ENCODE assay signal across 8 mouse cellular contexts in genomic region chr7:4509863-4510608, GRCm38 (mm10). TPM values are rescaled to one million over a fixed set of nuclear protein-coding genes. Genes with fewer than 3 reads are reported as not detected.
A peak's percentile ranks its signal among the peaks of the same experiment; 100 is the strongest.
DNase-seq lines count a peak whose midpoint lies in the region; ATAC-seq and TF ChIP-seq lines count a peak whose summit lies in the region.

No protein-coding gene starts in this region.

- H3K9ac ChIP-seq in forebrain, embryonic 15.5 days (replicated peaks): no peak overlapping the region
- no peak overlapping the region for H3K9ac ChIP-seq in hindbrain, embryonic 11.5 days (ENCODE audit: low read depth, low read length)

- no peak overlapping the region for H3K4me2 ChIP-seq in forebrain, embryonic 15.5 days (replicated peaks)
- no peak overlapping the region for H3K4me2 ChIP-seq in hindbrain, embryonic 11.5 days (replicated peaks; ENCODE audit: low read depth, low read length)

- H3K4me1 ChIP-seq in cerebellum, adult 2 months (ENCODE audit: control insufficient read depth, insufficient read depth, low read length): no peaks in the 10 kb centered on the region
- 0 out of 2 replicates have a peak, but pooled peaks cover 5% of the 10 kb centered on the region for H3K4me1 ChIP-seq in forebrain, embryonic 15.5 days
- H3K4me1 ChIP-seq in hindbrain, embryonic 11.5 days (replicated peaks; ENCODE audit: control insufficient read depth, insufficient read depth, low read length): no peaks in the 10 kb centered on the region

- intact Hi-C loops in left cerebral cortex, postnatal 4 days (cut with DNase I): no loop called here

- no peaks in the 10 kb centered on the region for H3K9me3 ChIP-seq in forebrain, embryonic 15.5 days
- H3K9me3 ChIP-seq in hindbrain, embryonic 11.5 days (ENCODE audit: control insufficient read depth, low read length): no peaks in the 10 kb centered on the region

- TF ChIP-seq CTCF in cerebellum, adult 2 months (IDR thresholded peaks at IDR 0.05; ENCODE audit: borderline replicate concordance, insufficient read depth, low read depth, low read length): peak; percentile 64

- H3K4me3 ChIP-seq in cerebellum, adult 2 months (replicated peaks; ENCODE audit: insufficient read depth, low read depth, low read length): no peak overlapping the region
- H3K4me3 ChIP-seq in forebrain, embryonic 15.5 days: no peak overlapping the region
- H3K4me3 ChIP-seq in hindbrain, embryonic 11.5 days (ENCODE audit: low read depth, low read length): no peak overlapping the region

- no peak overlapping the region for H3K27ac ChIP-seq in cerebellum, adult 2 months (ENCODE audit: insufficient read depth, low read length)
- no peak overlapping the region for H3K27ac ChIP-seq in forebrain, embryonic 15.5 days (replicated peaks)
- 0 out of 2 replicates have a peak overlapping the region, but pooled peaks have one; percentile 33 for H3K27ac ChIP-seq in hindbrain, embryonic 11.5 days (ENCODE audit: low read depth, low read length)

- no peaks in the 10 kb centered on the region for H3K36me3 ChIP-seq in forebrain, embryonic 15.5 days
- no peaks in the 10 kb centered on the region for H3K36me3 ChIP-seq in hindbrain, embryonic 11.5 days (ENCODE audit: control insufficient read depth, insufficient read depth, low read length)

- no peaks in the 10 kb centered on the region for H3K27me3 ChIP-seq in cerebellum, adult 2 months (ENCODE audit: control insufficient read depth, insufficient read depth, low read length)
- no peaks in the 10 kb centered on the region for H3K27me3 ChIP-seq in forebrain, embryonic 15.5 days
- no peaks in the 10 kb centered on the region for H3K27me3 ChIP-seq in hindbrain, embryonic 11.5 days (ENCODE audit: control insufficient read depth, insufficient read depth, low read length)

- ATAC-seq in forebrain, embryonic 15.5 days (replicated peaks): peak; percentile 70
- peak; percentile 85 for ATAC-seq in hindbrain, embryonic 11.5 days (ENCODE audit: low FRiP score)

- no peak for TF ChIP-seq POLR2A in cerebellum, adult 2 months (IDR thresholded peaks at IDR 0.05; ENCODE audit: borderline replicate concordance, insufficient read depth, low read length)

- DNase-seq in cerebellum, adult 2 months: peak; percentile 47 to 56
- DNase-seq in cerebellum, adult 11 months: no peak
- DNase-seq in c-Kit-negative CD71-positive TER-119-positive erythroid progenitor cells, embryonic 14.5 days (ENCODE audit: low read depth, low spot score): peak; percentile 54
- DNase-seq in hindbrain, embryonic 11.5 days (ENCODE audit: low spot score): peak; percentile 90
- DNase-seq in left cerebral cortex, postnatal 4 days: peak; percentile 72
- peak; percentile 87 for DNase-seq in mesoderm, embryonic 11.5 days (ENCODE audit: low read depth, low spot score)
- peak; percentile 41 to 61 for DNase-seq in spleen, adult 18-20 months

- 7% methylated on average over 24 of the region's 24 CpGs for WGBS in cerebellum, adult 2 months
- 13% methylated on average over 24 of the region's 24 CpGs for WGBS in forebrain, embryonic 15.5 days
- WGBS in hindbrain, embryonic 11.5 days: 10% methylated on average over 24 of the region's 24 CpGs

RNA-seq across cellular contexts. Expression of gene Tnnt1, which starts 6.1 kb away (rescaled TPM):
- 2.9 and 6.7 TPM in 2 replicates for polyA plus RNA-seq in cerebellum, adult 2 months (2012; rRNA removed)
- 2.5 and 2.6 TPM in 2 replicates for polyA plus RNA-seq in forebrain, embryonic 15.5 days (2015; fragmentation: Nextera tagmentation; extraction: Ambion mirVana)
- polyA plus RNA-seq in hindbrain, embryonic 11.5 days (2014; fragmentation: Nextera tagmentation; extraction: Ambion mirVana): 18.1 and 27.4 TPM in 2 replicates
- 1 to 10 TPM in 1 of 2 experiments, under 1 TPM in 1; 0.89 to 1.0 TPM for total RNA-seq in left cerebral cortex, postnatal 4 days (2021)

RNA-seq across cellular contexts. Expression of gene Ppp1r12c, which starts 8.6 kb away (rescaled TPM):
- 111 and 120 TPM in 2 replicates for polyA plus RNA-seq in cerebellum, adult 2 months (2012; rRNA removed)
- 48.4 and 50.3 TPM in 2 replicates for polyA plus RNA-seq in forebrain, embryonic 15.5 days (2015; fragmentation: Nextera tagmentation; extraction: Ambion mirVana)
- polyA plus RNA-seq in hindbrain, embryonic 11.5 days (2014; fragmentation: Nextera tagmentation; extraction: Ambion mirVana): 38.8 and 44.0 TPM in 2 replicates
- 100 to 1,000 TPM; 123 to 135 TPM for total RNA-seq in left cerebral cortex, postnatal 4 days (2021)

RNA-seq across cellular contexts. Expression of gene Tnni3, which starts 14.0 kb away (rescaled TPM):
- 5.4 and 9.5 TPM in 2 replicates for polyA plus RNA-seq in cerebellum, adult 2 months (2012; rRNA removed)
- 1.8 and 1.9 TPM in 2 replicates for polyA plus RNA-seq in forebrain, embryonic 15.5 days (2015; fragmentation: Nextera tagmentation; extraction: Ambion mirVana)
- 1.8 and 2.5 TPM in 2 replicates for polyA plus RNA-seq in hindbrain, embryonic 11.5 days (2014; fragmentation: Nextera tagmentation; extraction: Ambion mirVana)
- total RNA-seq in left cerebral cortex, postnatal 4 days (2021): 1 to 10 TPM; 1.8 to 2.0 TPM

RNA-seq across cellular contexts. Expression of gene Dnaaf3, which starts 22.2 kb away (rescaled TPM):
- 1.1 and 1.4 TPM in 2 replicates for polyA plus RNA-seq in cerebellum, adult 2 months (2012; rRNA removed)
- 1.6 and 1.7 TPM in 2 replicates for polyA plus RNA-seq in forebrain, embryonic 15.5 days (2015; fragmentation: Nextera tagmentation; extraction: Ambion mirVana)
- 1.2 and 1.3 TPM in 2 replicates for polyA plus RNA-seq in hindbrain, embryonic 11.5 days (2014; fragmentation: Nextera tagmentation; extraction: Ambion mirVana)
- under 1 TPM; 0.50 to 0.77 TPM for total RNA-seq in left cerebral cortex, postnatal 4 days (2021)

RNA-seq across cellular contexts. Expression of gene Syt5, which starts 37.3 kb away (rescaled TPM):
- 16.9 and 19.0 TPM in 2 replicates for polyA plus RNA-seq in cerebellum, adult 2 months (2012; rRNA removed)
- 158 and 164 TPM in 2 replicates for polyA plus RNA-seq in forebrain, embryonic 15.5 days (2015; fragmentation: Nextera tagmentation; extraction: Ambion mirVana)
- 14.3 and 15.2 TPM in 2 replicates for polyA plus RNA-seq in hindbrain, embryonic 11.5 days (2014; fragmentation: Nextera tagmentation; extraction: Ambion mirVana)
- total RNA-seq in left cerebral cortex, postnatal 4 days (2021): 100 to 1,000 TPM; 205 to 208 TPM
